Mouse (Mus musculus) natural killer cell, adult 2 months (primary cell): ENCODE data around the gene Sdc4.

Source experiments
- DNase-seq, 2 experiments: peaks; one replicate each; pipeline ENCODE4 v3.0.0; 2022; ENCODE audit warnings: low spot score in 2 of 2

Gene Sdc4

DNA sequence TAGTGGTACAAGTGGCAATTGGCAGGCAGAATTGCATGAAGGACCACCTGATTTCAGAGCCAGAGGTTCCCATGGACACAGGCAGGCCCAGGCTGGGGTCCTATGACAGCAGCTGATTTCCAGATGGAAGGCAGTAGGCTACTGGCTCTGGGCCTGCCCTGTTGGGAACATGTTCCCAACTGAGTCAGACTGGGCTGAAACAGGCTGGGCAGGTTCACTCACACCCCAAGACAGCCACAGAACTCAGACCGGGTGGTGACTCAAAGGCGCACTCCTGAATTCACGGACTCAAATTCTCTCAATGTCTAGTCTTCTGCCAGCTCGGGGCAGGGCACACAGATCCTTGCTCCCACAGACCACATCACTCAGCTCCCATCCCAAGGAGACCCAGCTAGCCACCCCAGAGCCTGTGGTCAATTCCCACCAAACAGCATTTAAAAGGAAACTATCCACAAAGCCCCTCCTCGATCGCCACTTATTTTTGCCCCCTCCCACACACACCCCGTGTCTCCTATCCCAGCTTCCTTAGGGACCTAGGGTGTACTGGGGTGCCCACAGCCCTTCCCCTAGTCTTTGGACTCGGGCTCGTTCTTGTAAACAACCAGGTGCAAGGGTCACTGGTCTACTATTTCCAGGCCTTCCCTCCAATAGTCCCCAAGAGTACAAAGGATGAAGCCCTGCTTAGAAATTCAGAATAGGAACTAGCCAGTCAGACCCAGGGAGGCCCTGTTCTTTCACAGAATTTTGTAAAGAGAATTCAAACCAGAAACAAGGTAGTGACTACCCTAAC lies 11.8 kb downstream of the Sdc4 start:
- no peak for DNase-seq

GRCm38 (mm10) chr2:164430697-164431096 lies 13.0 kb downstream of the Sdc4 start:
- DNase-seq, result no peak

DNA sequence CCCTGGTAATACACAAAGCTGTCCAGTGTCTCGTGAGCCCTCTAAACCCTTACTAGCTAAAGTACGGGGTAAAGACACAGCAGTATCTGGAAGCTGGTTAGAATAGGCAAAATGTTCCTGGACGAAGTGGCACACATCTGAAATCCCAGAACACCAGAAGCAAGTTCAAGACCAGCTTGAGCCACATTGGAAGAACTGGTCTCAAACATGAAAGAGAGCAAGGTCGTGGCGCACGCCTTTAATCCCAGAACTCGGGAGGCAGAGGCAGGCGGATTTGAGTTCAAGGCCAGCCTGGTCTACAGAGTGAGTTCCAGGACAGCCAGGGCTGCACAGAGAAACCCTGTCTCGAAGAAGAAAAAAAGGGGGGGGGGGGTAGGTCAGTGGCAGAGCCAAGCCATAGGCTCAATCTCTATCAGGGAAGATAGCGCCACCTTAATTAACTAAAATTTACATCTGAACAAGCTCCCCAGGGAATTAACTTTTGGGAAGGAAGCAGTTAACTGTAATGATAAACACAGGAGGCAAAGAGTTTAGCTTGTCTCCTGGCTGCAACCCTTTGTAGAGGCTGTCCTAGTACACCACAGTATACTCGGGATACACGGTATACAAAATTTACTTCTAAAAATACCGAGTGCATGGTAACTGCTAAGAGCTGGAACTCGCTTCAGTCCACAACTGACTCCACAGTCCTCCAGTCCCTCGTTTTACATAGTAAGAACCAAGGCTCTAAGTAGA lies 13.6 kb downstream of the Sdc4 start:
- DNase-seq, result no peak

DNA sequence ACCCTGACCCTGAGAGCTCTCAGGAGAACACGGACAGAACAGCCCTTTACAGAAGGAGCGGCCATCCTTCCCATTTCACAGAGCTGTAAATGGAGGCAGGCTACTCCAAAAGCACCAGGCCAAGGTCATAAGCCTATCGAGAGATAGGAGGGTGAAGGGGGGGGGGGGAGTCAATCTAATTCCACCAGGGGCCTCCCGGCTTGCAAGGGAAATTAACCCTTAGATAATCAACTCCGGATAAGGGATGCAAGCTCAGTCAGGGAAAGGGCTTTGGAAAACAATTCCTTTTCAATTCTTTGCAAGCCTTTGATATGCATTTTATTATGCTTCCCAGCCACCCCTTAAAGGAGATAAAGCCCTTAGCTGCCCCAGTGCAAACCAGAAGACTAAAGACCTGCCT lies 15.2 kb downstream of the Sdc4 start:
- DNase-seq, result no peak

GRCm38 (mm10) chr2:164426952-164427351 lies 16.7 kb downstream of the Sdc4 start:
- DNase-seq, result no peak

- DNase-seq, result no peak
These were observed 17.6 kb downstream of the Sdc4 start for GRCm38 (mm10) chr2:164426121-164426520.

GRCm38 (mm10) chr2:164425401-164425800 lies 18.3 kb downstream of the Sdc4 start:
- no peak for DNase-seq

- DNase-seq, result no peak
These were observed 19.3 kb downstream of the Sdc4 start for GRCm38 (mm10) chr2:164424406-164424805.

DNA sequence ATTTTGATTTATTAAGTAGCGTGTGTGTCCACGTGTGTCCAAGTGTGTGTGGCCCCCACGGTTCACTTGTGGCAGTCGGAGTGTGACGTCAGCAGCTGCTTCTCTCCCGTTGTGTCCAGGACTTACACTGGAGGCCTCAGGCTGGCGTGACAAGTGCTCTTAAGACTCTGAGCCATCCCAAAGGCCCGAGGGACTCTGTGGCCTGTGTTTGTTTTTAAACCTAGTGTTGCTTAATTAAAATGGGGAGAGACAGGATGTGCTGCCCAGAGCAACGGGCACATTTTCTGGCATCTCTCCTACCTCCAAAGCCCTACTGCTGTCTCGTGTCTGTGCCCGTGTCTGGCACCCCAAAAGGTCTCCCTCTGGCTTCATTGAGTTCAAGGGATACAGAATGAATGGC lies 20.2 kb downstream of the Sdc4 start:
- no peak for DNase-seq

DNA sequence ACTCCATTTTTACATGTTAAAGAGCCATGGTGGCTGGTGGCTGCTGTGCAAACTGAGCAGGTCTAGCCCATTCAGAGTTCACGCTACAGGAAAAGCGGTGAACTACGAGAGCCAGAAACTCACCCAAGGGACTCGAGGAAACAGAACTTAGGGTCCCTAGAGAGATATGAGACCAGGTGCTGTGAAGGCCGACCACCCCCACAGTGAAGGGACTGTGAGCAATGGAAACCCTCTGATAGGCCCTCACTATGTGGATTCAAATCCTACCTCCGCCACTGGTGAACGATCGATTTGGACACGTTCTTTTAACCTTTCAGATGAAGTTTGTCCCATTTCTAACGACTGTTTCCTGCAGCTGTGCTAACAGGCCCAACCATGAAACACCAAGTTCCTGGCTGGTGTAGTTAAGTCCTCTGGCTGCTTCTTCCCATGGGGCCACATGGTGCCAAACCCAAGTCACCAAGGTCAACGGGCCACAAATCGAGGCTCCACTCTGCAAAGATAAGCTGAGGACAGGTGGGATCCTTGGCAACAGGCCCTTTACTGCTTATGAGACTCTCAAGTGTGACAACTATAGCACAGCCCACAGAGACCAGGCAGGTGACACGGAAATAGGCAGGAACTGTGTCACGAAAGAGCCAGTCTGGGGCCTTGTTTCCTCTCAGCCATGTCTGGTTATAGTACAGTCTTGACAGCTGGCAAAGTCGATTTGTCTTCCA lies 20.9 kb downstream of the Sdc4 start:
- peak in 1 of 2 experiments; percentile 75 for DNase-seq

GRCm38 (mm10) chr2:164421979-164422378 lies 21.7 kb downstream of the Sdc4 start:
- no peak for DNase-seq

DNA sequence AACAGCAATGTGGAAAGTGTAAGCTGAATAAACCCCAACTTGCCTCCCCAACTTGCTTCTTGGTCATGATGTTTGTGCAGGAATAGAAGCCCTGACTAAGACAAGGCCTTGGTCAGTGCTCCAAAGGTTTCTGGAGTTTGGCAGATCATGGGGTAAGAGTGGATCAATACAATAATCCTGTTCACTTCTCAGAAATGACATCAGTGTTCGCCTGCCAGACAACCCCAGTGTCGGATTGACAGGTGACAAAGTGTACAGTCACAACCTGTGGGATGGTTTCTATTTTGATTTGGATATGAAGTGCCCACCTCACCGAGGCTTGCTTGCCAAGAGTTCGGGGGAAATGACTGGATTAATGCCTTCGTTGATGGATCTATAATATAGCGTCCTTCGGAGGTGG lies 22.4 kb downstream of the Sdc4 start:
- DNase-seq, result no peak

DNA sequence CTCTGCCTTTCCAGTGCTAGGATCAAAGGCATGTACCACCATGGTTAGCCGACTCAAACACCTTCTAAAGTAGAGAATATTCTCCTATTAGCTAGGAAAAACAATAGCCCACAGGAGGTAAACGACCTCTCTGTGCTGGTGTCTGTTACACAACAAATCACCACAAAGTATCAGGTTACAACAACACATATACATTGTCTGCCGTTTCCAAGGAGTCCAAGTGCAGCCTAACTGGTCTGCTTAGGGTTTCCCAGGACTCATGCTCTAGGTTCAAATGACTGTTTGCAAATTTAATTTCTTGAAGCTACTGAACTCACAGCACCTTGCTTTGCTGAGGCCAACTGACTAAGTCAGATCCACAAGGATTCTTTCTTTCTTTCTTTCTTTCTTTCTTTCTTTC lies 24.2 kb downstream of the Sdc4 start:
- DNase-seq, result no peak

- no peak for DNase-seq
These were observed 25.3 kb downstream of the Sdc4 start for GRCm38 (mm10) chr2:164418308-164418875.

GRCm38 (mm10) chr2:164417198-164417597 lies 26.5 kb downstream of the Sdc4 start:
- peak; percentile 7 to 51 for DNase-seq

GRCm38 (mm10) chr2:164414581-164414980 lies 29.1 kb downstream of the Sdc4 start:
- peak in 1 of 2 experiments; percentile 57 for DNase-seq

DNA sequence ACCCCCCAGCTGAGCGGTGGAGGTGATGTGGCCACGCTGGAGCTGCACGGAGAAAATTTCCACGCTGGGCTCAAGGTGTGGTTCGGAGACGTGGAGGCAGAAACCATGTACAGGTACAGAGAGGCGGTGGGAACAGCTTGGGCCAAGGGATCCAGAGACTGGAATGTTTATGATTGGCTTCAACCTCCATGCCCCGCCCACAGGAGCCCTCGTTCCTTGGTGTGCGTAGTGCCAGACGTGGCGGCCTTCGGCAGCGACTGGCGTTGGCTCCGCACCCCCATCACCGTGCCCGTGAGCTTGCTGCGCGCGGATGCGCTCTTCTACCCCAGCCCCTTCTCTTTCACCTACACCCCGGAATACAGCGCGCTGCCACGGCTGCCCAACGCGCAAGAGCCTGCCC lies 29.5 kb downstream of the Sdc4 start:
- no peak for DNase-seq

DNA sequence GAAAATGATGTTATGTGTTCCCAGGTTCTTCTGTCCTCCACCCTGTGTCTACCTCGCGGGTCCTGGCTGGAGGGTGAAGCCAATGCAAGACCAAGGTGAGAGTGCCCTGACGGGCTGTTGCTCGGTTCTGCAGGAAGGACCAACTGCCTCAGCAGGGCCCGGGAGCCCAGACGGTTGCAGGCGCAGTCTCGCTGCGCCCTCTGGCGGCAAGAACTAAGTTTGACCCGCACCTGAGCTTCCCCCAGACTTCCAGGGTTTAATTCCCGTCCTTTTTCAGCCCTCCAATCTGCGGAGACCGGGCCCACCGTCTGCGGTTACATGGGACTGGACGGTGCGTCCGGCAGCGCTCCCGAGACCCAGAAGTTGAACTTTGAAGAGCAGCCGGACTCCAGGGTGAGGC lies 36.0 kb downstream of the Sdc4 start:
- DNase-seq, result peak; percentile 16 to 43

DNA sequence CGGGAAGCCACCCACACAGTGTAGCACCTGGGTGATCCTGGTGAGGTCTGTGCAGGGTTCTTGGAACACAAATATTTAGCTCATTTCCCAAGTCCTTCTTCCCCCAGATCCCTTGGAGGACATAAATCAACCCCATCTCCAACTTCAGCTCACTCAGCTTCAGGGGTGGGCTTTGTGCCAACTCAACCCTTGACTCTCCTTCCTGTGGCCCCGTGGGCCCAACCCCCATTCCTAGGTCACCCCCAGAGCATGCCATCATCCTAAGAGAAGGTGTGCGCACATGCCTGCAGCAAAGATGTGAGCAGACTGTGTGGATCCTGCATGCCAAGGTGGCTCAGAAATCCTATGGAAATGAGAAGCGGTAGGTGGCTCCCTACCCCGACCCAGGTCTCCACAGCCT lies 38.2 kb downstream of the Sdc4 start:
- no peak for DNase-seq

GRCm38 (mm10) chr2:164405060-164405459 lies 38.6 kb downstream of the Sdc4 start, which contains the start of gene Matn4:
Gene Matn4 (minus strand): TSS chr2:164405160.
- no peak for DNase-seq

DNA sequence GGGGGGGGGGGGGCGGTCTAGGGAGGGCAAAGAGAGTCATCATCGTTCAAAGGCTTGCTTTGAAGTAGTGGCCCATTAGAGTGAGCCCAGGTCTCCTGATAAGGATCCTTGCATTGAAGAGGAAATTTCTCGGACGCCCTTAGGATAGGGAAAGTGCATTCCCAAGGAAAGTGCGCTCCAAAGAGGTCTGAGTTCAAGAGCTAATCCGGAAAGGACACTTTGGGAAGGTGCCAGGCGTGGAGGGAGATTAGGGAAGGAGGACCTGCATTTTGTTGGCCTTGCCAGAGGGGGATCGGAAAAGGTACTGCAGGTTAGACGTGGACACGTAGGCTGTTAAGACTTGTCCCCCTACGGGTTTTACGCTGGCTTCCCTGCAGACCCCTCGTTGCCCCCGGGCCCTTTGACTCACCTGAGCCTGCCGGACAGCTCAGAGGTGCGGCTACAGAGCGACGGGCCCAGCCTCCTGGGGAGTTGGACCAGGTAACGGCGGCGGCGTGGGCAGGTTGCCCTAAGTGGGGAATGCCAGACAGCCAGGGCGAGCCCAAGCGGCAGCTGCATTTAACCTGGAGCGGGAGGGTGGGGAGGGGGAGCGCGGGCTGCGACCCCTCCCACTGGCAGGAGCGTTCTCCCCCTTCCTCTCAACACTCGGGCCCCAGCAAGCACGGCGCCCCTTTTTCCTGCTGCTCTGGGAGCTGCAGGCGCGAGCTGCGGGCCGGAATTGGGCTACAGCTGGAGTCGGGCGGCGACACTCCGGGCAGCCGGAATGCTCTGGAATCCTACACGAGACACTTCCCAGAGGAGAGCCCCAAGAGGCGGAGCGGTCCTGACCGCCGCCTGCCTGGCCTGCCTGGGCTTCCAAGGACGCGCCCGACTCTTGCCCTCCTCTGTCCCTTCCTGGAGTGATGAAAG lies 39.4 kb downstream of the Sdc4 start:
- no peak for DNase-seq
